Mouse (Mus musculus) gastrocnemius, postnatal 36 days (tissue): Measurements from ENCODE around the gene Dcun1d3. TPM values are rescaled to one million over a fixed set of nuclear protein-coding genes. Genes with fewer than 3 reads are reported as not detected.

Source experiments
- DNase-seq, 2 experiments: peaks; one replicate each; pipeline ENCODE4 v3.0.0; 2022
- intact Hi-C: fragments of 180-260 bp; cut with DNase I; formaldehyde crosslinking; loops from one replicate; pipeline ENCODE4 v1.15.1; 2025
- total RNA-seq, 2 experiments: library from RNA; stranded (reverse); gene quantifications; 2 replicates each; pipeline ENCODE4 v1.2.3; 2021

The Dcun1d3 gene
- total RNA-seq, 2 experiments from 2014 or later = 12.3 to 16.2 TPM

GRCm38 (mm10) chr7:119835996-119836777 lies 59.9 kb downstream of the Dcun1d3 start:
- DNase-seq = no peak
- intact Hi-C loops = no loop called here

- intact Hi-C loops = no loop called here
- no peak for DNase-seq
These were observed 60.7 kb downstream of the Dcun1d3 start for GRCm38 (mm10) chr7:119835371-119835770.

- intact Hi-C loops = no loop called here
- DNase-seq = no peak
These were observed 87.4 kb downstream of the Dcun1d3 start for GRCm38 (mm10) chr7:119808723-119809122.

- DNase-seq = no peak
- intact Hi-C loops = no loop called here
These were observed 88.7 kb downstream of the Dcun1d3 start for GRCm38 (mm10) chr7:119807396-119807795.

Other genes starting within 250 kb of the Dcun1d3 start
- gene Acsm4, start 206.3 kb downstream of the Dcun1d3 start, total RNA-seq = not detected
- 10 to 100 TPM; 11.4 to 15.9 TPM for gene Thumpd1, start 175.5 kb downstream of the Dcun1d3 start, total RNA-seq
- under 1 TPM; 0.25 to 0.54 TPM for gene Acsm3, start 135.4 kb downstream of the Dcun1d3 start, total RNA-seq
- 1 to 10 TPM in 1 of 2 experiments, under 1 TPM in 1; 0.54 to 1.6 TPM for gene Rexo5, start 102.3 kb downstream of the Dcun1d3 start, total RNA-seq
- 1 to 10 TPM in 1 of 2 experiments, under 1 TPM in 1; 0.54 to 1.5 TPM for gene Eri2, start 102.2 kb downstream of the Dcun1d3 start, total RNA-seq
- gene Lyrm1, start 437 bp downstream of the Dcun1d3 start, total RNA-seq = 10 to 100 TPM in 1 of 2 experiments, 1 to 10 TPM in 1; 8.6 to 12.2 TPM
- gene Dnah3, start 199.0 kb upstream of the Dcun1d3 start, total RNA-seq = under 1 TPM; 0.10 to 0.17 TPM
- 1 to 10 TPM; 8.1 to 8.3 TPM for gene Tmem159, start 206.1 kb upstream of the Dcun1d3 start, total RNA-seq
- gene Zp2, start 249.0 kb upstream of the Dcun1d3 start, total RNA-seq = under 1 TPM; 0.17 to 0.33 TPM